Comparison of ENCODE assay signal across 13 mouse cellular contexts in genomic region chr6:13746577-13747482, GRCm38 (mm10).
DNase-seq lines count a peak whose midpoint lies in the region; TF ChIP-seq lines count a peak whose summit lies in the region.
"Had no signal": no experiment of that assay in that cellular context is flagged by ENCODE, and none has a peak within 500 bp of the region (broad histone marks: within the 10 kb centered on the region; RNA-seq: fewer than 3 reads in every experiment).

No protein-coding gene starts in this region.

- peak; percentile 5 for DNase-seq in gastrocnemius, adult 18-20 months (ENCODE audit: low spot score)
- DNase-seq in gastrocnemius, postnatal 4 days (ENCODE audit: low spot score in 2 of 2) = no peak
- DNase-seq in layer of hippocampus, adult 2 months (ENCODE audit: low spot score in 2 of 2) = peak in 1 of 2 experiments; percentile 9
- no peak for DNase-seq in layer of hippocampus, adult 8-10 months (ENCODE audit: low spot score in 2 of 2)
- DNase-seq in adipocyte (ENCODE audit: low spot score) = peak; percentile 76
- peak; percentile 64 for DNase-seq in gonadal fat pad, adult 2 months (ENCODE audit: low read depth)
- DNase-seq in kidney, adult 9 months = no peak
- DNase-seq: adrenal gland, postnatal 14 days; gastrocnemius, postnatal 36 days; kidney, adult 18-20 months had no signal

- TF ChIP-seq CTCF in layer of hippocampus, adult 2 months (conservative IDR thresholded peaks at IDR 0.05) = no peak

- peak overlapping the region; percentile 6 for H3K4me3 ChIP-seq in layer of hippocampus, adult 2 months
- H3K4me3 ChIP-seq: erythroblast, embryonic 14.5 days; liver, embryonic 12.5 days had no signal

- peak overlapping the region; percentile 70 for H3K27ac ChIP-seq in layer of hippocampus, adult 2 months
- H3K27ac ChIP-seq: hindbrain, postnatal 0 days; liver, embryonic 12.5 days had no signal

Comparison
In these comparisons a context has a peak if more than half of its experiments do, and no peak if none do; other contexts are left out.
1. DNase-seq: peak in gastrocnemius, adult 18-20 months (single experiment), adipocyte (single experiment) and gonadal fat pad, adult 2 months (single experiment); none in gastrocnemius, postnatal 4 days (0 of 2), layer of hippocampus, adult 8-10 months (0 of 2) and kidney, adult 9 months (single experiment).